Mouse (Mus musculus) right cerebral cortex, postnatal 10 days (tissue): ENCODE measurements around the gene Dag1.
A peak's percentile ranks its signal among the peaks of the same experiment; 100 is the strongest.
"Not testable (repeated sequence)": the region's sequence is repeated elsewhere in the genome, so short reads cannot be mapped to it uniquely, and the experiment has no call there.

Source experiments
- DNase-seq, 2 experiments: peaks; one replicate each; pipeline ENCODE4 v3.0.0; 2021; ENCODE audit warnings: low spot score in 2 of 2

The Dag1 gene

GRCm38 (mm10) chr9:108263690-108264190, at the start of gene Dag1:
Gene Dag1 (minus strand): TSS chr9:108263958.
- DNase-seq: peak; percentile 99

- DNase-seq: no peak
Observed at GRCm38 (mm10) chr9:108308141-108308540, 44.4 kb upstream of the Dag1 start.

GRCm38 (mm10) chr9:108307021-108307807, 43.5 kb upstream of the Dag1 start:
- no peak for DNase-seq

GRCm38 (mm10) chr9:108306571-108306980, 42.8 kb upstream of the Dag1 start:
- peak in 1 of 2 experiments; percentile 77 for DNase-seq

GRCm38 (mm10) chr9:108305629-108306520, 42.1 kb upstream of the Dag1 start, which contains the start of the genes Rhoa and Tcta:
Gene Rhoa (plus strand): TSS chr9:108306129.
Gene Tcta (minus strand): TSS chr9:108306160.
- DNase-seq: peak; percentile 99 to 100

- no peak for DNase-seq
Observed at GRCm38 (mm10) chr9:108305170-108305569, 41.4 kb upstream of the Dag1 start.

- no peak for DNase-seq
Observed at GRCm38 (mm10) chr9:108304716-108305115, 41.0 kb upstream of the Dag1 start.

GRCm38 (mm10) chr9:108301853-108302252, 38.1 kb upstream of the Dag1 start:
- no peak for DNase-seq

GRCm38 (mm10) chr9:108296453-108297355, 32.9 kb upstream of the Dag1 start, which contains the start of gene Amt:
Gene Amt (plus strand): TSS chr9:108296853.
- peak; percentile 56 to 61 for DNase-seq

- no peak for DNase-seq
Observed at GRCm38 (mm10) chr9:108290773-108291172, 27.0 kb upstream of the Dag1 start.

GRCm38 (mm10) chr9:108290016-108290750, 26.4 kb upstream of the Dag1 start, which contains the start of gene Nicn1:
Gene Nicn1 (plus strand): TSS chr9:108290429.
- DNase-seq: peak; percentile 97 to 99

GRCm38 (mm10) chr9:108289347-108289746, 25.6 kb upstream of the Dag1 start:
- no peak for DNase-seq

GRCm38 (mm10) chr9:108287526-108288238, 23.9 kb upstream of the Dag1 start:
- DNase-seq: not testable (repeated sequence)

- peak; percentile 67 to 75 for DNase-seq
Observed at GRCm38 (mm10) chr9:108284410-108284809, 20.7 kb upstream of the Dag1 start.

GRCm38 (mm10) chr9:108280071-108280828, 16.5 kb upstream of the Dag1 start:
- peak in 1 of 2 experiments; percentile 49 for DNase-seq

GRCm38 (mm10) chr9:108278697-108279450, 15.1 kb upstream of the Dag1 start:
- no peak for DNase-seq

GRCm38 (mm10) chr9:108275331-108275659, 11.5 kb upstream of the Dag1 start:
- no peak for DNase-seq
